Mouse (Mus musculus): Measurements from ENCODE around the gene Bsnd.

DNA sequence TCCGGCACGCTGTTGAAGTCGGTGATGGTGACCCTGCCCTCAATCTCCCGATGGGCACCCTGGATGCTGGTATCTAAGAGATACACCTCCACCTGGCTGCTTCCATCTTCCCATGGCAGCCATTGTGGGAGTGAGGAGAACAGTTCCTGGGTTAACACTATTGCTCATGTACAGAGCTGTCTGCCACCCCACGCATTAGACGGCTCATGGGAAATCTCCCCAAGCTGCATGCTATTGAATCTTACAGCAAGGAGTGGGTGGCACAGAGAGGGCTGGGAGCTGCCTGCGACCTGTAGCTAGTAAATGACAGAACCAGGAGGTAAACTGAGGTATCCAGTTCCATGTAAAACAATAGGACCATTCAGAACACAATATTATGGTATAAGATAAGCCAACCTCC lies 37.5 kb downstream of the Bsnd start:
- TF ChIP-seq CTCF (conservative IDR thresholded peaks at IDR 0.05 in 1 of 2, IDR thresholded peaks at IDR 0.05 in 1 of 2; ENCODE audit: low read depth in 2 of 2, low read length in 2 of 2) (no peak), SMC3 (IDR thresholded peaks at IDR 0.05; ENCODE audit: low read depth, low read length) (no peak), RCOR1 (conservative IDR thresholded peaks at IDR 0.05; ENCODE audit: low read depth, low read length) (no peak), POLR2A (IDR thresholded peaks at IDR 0.05; ENCODE audit: low read depth, low read length) (no peak), MAX (IDR thresholded peaks at IDR 0.05; ENCODE audit: low read length) (no peak), TBP (conservative IDR thresholded peaks at IDR 0.05; ENCODE audit: low read depth, low read length) (no peak)

Measured in CH12.LX (cell line).